Mouse (Mus musculus) heart, embryonic 15.5 days (tissue): ENCODE results near the gene Acot1. TPM values are rescaled to one million over a fixed set of nuclear protein-coding genes. Genes with fewer than 3 reads are reported as not detected.

Experiments used
- ATAC-seq: fragments of 200-750 bp; cut with Nextera tagmentation; replicated peaks from 2 replicates; pipeline ENCODE4 v1.8.0; 2017; ENCODE audit warnings: low read depth, moderate TSS enrichment; ENCODE audit not compliant: insufficient number of reproducible peaks, insufficient read depth, low FRiP score
- H3K27ac ChIP-seq: fragments of 300-500 bp; sonication (generic); 2 replicates; pipeline ENCODE4 v1.5.1; 2015; ENCODE audit warnings: mild to moderate bottlenecking, inconsistent platforms
- H3K27me3 ChIP-seq: fragments of 300-500 bp; sonication (generic); 2 replicates; pipeline ENCODE4 v1.6.1; 2015; ENCODE audit warnings: inconsistent platforms
- H3K36me3 ChIP-seq: fragments of 300-500 bp; sonication (generic); 2 replicates; pipeline ENCODE4 v1.6.1; 2015; ENCODE audit warnings: mild to moderate bottlenecking, inconsistent platforms
- H3K4me1 ChIP-seq: fragments of 300-500 bp; sonication (generic); replicated peaks from 2 replicates; pipeline ENCODE4 v1.6.1; 2015; ENCODE audit warnings: inconsistent platforms
- H3K4me2 ChIP-seq: fragments of 300-500 bp; sonication (generic); 2 replicates; pipeline ENCODE4 v1.6.1; 2015; ENCODE audit warnings: inconsistent platforms, mild to moderate bottlenecking, moderate library complexity
- H3K4me3 ChIP-seq: fragments of 300-500 bp; sonication (generic); 2 replicates; pipeline ENCODE4 v1.5.1; 2015; ENCODE audit warnings: mild to moderate bottlenecking, inconsistent platforms
- H3K9ac ChIP-seq: fragments of 300-500 bp; sonication (generic); 2 replicates; pipeline ENCODE4 v1.6.1; 2015; ENCODE audit warnings: mild to moderate bottlenecking, inconsistent platforms
- H3K9me3 ChIP-seq: fragments of 300-500 bp; sonication (generic); replicated peaks from 2 replicates; pipeline ENCODE4 v1.6.1; 2016; ENCODE audit warnings: inconsistent platforms
- WGBS: fragments of 180-500 bp; shearing (Covaris S2); methylation state at CpG from one replicate; pipeline ENCODE4 v1.1.7; 2015; ENCODE audit warnings: mixed read lengths; 5-methylcytosine and 5-hydroxymethylcytosine counted together
- polyA plus RNA-seq: library from polyadenylated mRNA; unstranded; fragments of >200 nt; fragmentation: Nextera tagmentation; extraction: Ambion mirVana; gene quantifications from 2 replicates; pipeline ENCODE4 v1.2.1, GENCODE M21; 2015

Gene Acot1
- polyA plus RNA-seq, 1 experiment from 2014 or later = 29.8 TPM

DNA sequence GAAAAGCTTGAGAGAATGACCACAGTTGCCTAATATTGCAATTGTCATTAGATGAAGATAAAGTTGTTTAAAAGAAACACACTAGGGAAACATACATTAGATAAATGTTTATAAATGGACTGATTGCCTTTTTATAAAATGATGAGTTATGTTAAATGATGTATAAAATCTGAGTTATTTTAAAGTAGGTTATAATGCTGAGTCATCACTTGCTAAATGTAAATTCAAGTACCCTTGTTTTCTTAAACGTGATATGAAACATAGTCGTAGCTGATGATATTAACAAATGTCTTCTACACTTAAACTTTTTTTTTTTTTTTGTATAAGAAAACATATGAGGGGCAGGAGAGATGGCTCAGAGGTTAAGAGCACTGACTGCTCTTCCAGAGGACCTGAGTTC is 54.5 kb downstream of the Acot1 start:
- peaks cover 25% of the 10 kb centered on the region for H3K27me3 ChIP-seq
- 70% methylated on average over 2 of the region's 2 CpGs for WGBS
- no peak for ATAC-seq
- no peak overlapping the region for H3K9ac ChIP-seq
- H3K27ac ChIP-seq = no peak overlapping the region
- H3K4me2 ChIP-seq = no peak overlapping the region
- no peaks in the 10 kb centered on the region for H3K36me3 ChIP-seq
- no peaks in the 10 kb centered on the region for H3K9me3 ChIP-seq
- no peak overlapping the region for H3K4me3 ChIP-seq
- H3K4me1 ChIP-seq = no peaks in the 10 kb centered on the region

DNA sequence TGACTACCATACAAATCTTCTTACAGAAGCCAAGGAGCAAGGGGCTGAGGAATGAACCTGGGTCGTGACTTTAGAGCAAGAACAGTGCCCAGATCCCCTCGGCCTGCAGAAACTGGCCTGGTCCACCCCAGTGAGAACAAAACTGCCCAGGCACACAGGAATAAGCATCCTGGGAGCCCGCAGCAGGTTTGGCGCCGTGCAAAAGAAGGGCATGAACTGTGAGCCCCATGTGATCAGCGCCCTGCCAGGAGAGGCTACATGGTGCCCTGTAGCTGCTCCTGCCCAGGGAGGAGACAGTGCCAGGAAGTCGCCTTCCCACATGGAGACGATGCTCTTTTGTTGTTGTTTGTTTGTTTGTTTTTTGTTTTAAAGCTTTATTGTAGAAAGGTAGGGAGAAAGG is 55.3 kb downstream of the Acot1 start:
- Histone ChIP-seq H3K36me3 (no peaks in the 10 kb centered on the region), H3K27me3 (peaks cover 28% of the 10 kb centered on the region), H3K9ac (no peak overlapping the region), H3K4me2 (no peak overlapping the region), H3K4me3 (no peak overlapping the region), H3K4me1 (0 out of 2 replicates have a peak, but pooled peaks cover under 1% of the 10 kb centered on the region), H3K27ac (no peak overlapping the region), H3K9me3 (no peaks in the 10 kb centered on the region)
- no peak for ATAC-seq
- WGBS = 70% methylated on average over 8 of the region's 8 CpGs

DNA sequence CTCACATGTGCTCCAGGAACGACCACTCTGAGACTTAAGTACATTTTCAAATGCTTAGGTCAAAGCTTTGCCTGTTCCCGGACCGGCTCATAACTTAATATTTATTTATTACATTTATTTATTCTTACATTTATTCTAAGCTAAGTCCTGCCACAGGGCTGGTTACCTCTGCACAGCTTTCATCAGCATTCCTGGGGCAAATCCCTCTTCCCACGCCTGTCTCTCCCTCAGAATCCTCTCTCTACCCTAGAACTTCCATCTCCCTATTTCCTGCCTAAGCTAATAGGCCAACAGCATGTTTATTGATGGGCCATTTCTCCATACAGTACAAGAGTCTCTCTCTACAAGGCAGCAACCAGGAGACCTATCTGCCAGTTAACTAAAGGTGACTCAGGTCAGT is 58.5 kb downstream of the Acot1 start:
- no peaks in the 10 kb centered on the region for H3K36me3 ChIP-seq
- no peak for ATAC-seq
- H3K9ac ChIP-seq = no peak overlapping the region
- no peak overlapping the region for H3K27ac ChIP-seq
- no peaks in the 10 kb centered on the region for H3K9me3 ChIP-seq
- peaks cover 33% of the 10 kb centered on the region for H3K27me3 ChIP-seq
- 0 out of 2 replicates have a peak, but pooled peaks cover 2% of the 10 kb centered on the region for H3K4me1 ChIP-seq
- H3K4me3 ChIP-seq = no peak overlapping the region
- 72% methylated on average over 4 of the region's 4 CpGs for WGBS
- no peak overlapping the region for H3K4me2 ChIP-seq

Other genes starting within 250 kb of the Acot1 start
- gene Papln, start 245.9 kb upstream of the Acot1 start, polyA plus RNA-seq = 0.69 and 1.0 TPM in 2 replicates
- 28.0 and 29.5 TPM in 2 replicates for gene Numb, start 87.6 kb upstream of the Acot1 start, polyA plus RNA-seq
- gene Riox1, start 58.9 kb upstream of the Acot1 start, polyA plus RNA-seq = 7.9 and 10.2 TPM in 2 replicates
- gene Heatr4, start 24.6 kb upstream of the Acot1 start, polyA plus RNA-seq = not detected in 2 replicates
- 65.8 and 78.0 TPM in 2 replicates for gene Acot2, start 21.6 kb upstream of the Acot1 start, polyA plus RNA-seq
- 0.16 and 0.29 TPM in 2 replicates for gene Acot4, start 28.9 kb downstream of the Acot1 start, polyA plus RNA-seq
- gene Gm49366, start 29.4 kb downstream of the Acot1 start, polyA plus RNA-seq = not detected in 2 replicates
- 0.56 and 0.73 TPM in 2 replicates for gene Acot3, start 42.7 kb downstream of the Acot1 start, polyA plus RNA-seq
- gene Acot5, start 59.8 kb downstream of the Acot1 start, polyA plus RNA-seq = 0.10 TPM in 1 of 2 replicates, not detected in the other
- 0.83 and 0.93 TPM in 2 replicates for gene Acot6, start 91.2 kb downstream of the Acot1 start, polyA plus RNA-seq
- gene Dnal1, start 104.9 kb downstream of the Acot1 start, polyA plus RNA-seq = 3.3 TPM in 2 replicates
- 0.42 and 0.55 TPM in 2 replicates for gene Pnma1, start 139.0 kb downstream of the Acot1 start, polyA plus RNA-seq
- gene Elmsan1, start 209.4 kb downstream of the Acot1 start, polyA plus RNA-seq = 6.0 and 10.0 TPM in 2 replicates